Mouse (Mus musculus) heart, embryonic 14.5 days (tissue): ENCODE results near the gene Tango2. TPM values are rescaled to one million over a fixed set of nuclear protein-coding genes. Genes with fewer than 3 reads are reported as not detected.

ENCODE experiments used
- ATAC-seq: fragments of 200-750 bp; cut with Nextera tagmentation; 2 replicates; pipeline ENCODE4 v1.8.0; 2017; ENCODE audit warnings: low read depth, moderate TSS enrichment; ENCODE audit not compliant: insufficient number of reproducible peaks, insufficient read depth, low FRiP score
- H3K27ac ChIP-seq, 2 experiments: fragments of 200-500 bp in 1 of 2; fragments of 300-500 bp in 1 of 2; sonication (generic) in 1 of 2; replicated peaks in 1 of 2; 2 replicates each; pipeline ENCODE4 v1.5.1; 2012 to 2014; ENCODE audit warnings: low read depth in 2 of 2, low read length in 2 of 2, control low read depth in 1 of 2, mild to moderate bottlenecking in 1 of 2, mixed read lengths in 1 of 2; ENCODE audit not compliant: control insufficient read depth in 1 of 2, insufficient read depth in 1 of 2
- H3K27me3 ChIP-seq: fragments of 300-500 bp; sonication (generic); 2 replicates; pipeline ENCODE4 v1.6.1; 2014; ENCODE audit warnings: mild to moderate bottlenecking, low read length, control low read depth; ENCODE audit not compliant: control insufficient read depth, insufficient read depth
- H3K36me3 ChIP-seq: fragments of 300-500 bp; sonication (generic); 2 replicates; pipeline ENCODE4 v1.6.1; 2014; ENCODE audit warnings: mild to moderate bottlenecking, control low read depth, low read length, mixed read lengths; ENCODE audit not compliant: control insufficient read depth, insufficient read depth
- H3K4me1 ChIP-seq, 2 experiments: fragments of 200-500 bp in 1 of 2; fragments of 300-500 bp in 1 of 2; sonication (generic) in 1 of 2; 2 replicates each; pipeline ENCODE4 v1.6.1; 2012 to 2014; ENCODE audit warnings: low read length in 2 of 2, control low read depth in 1 of 2, mixed read lengths in 1 of 2; ENCODE audit not compliant: control insufficient read depth in 2 of 2, insufficient read depth in 2 of 2
- H3K4me2 ChIP-seq: fragments of 300-500 bp; sonication (generic); 2 replicates; pipeline ENCODE4 v1.6.1; 2014; ENCODE audit warnings: mild to moderate bottlenecking, low read length
- H3K4me3 ChIP-seq, 2 experiments: fragments of 200-500 bp in 1 of 2; fragments of 300-500 bp in 1 of 2; sonication (generic) in 1 of 2; 2 replicates each; pipeline ENCODE4 v1.5.1; 2012 to 2014; ENCODE audit warnings: low read length in 2 of 2, mild to moderate bottlenecking in 2 of 2, control low read depth in 1 of 2, low read depth in 1 of 2, moderate library complexity in 1 of 2; ENCODE audit not compliant: control insufficient read depth in 1 of 2, insufficient read depth in 1 of 2
- H3K9ac ChIP-seq: fragments of 300-500 bp; sonication (generic); 2 replicates; pipeline ENCODE4 v1.6.1; 2014; ENCODE audit warnings: mild to moderate bottlenecking, low read length
- H3K9me3 ChIP-seq: fragments of 300-500 bp; sonication (generic); 2 replicates; pipeline ENCODE4 v1.6.1; 2016; ENCODE audit warnings: low read length, control low read depth; ENCODE audit not compliant: control insufficient read depth
- WGBS: fragments of 180-500 bp; shearing (Covaris S2); extraction: QIAGEN DNeasy Blood & Tissue Kit; methylation state at CpG from one replicate; pipeline ENCODE4 v1.1.7; 2014; 5-methylcytosine and 5-hydroxymethylcytosine counted together
- microRNA counts: library from miRNA; unstranded; fragments of <30 nt; microRNA quantifications from one replicate; lab custom pipeline; 2016
- microRNA-seq: library from miRNA; unstranded; fragments of <30 nt; microRNA quantifications from one replicate; pipeline ENCODE4, GENCODE M21; 2016
- polyA plus RNA-seq: library from polyadenylated mRNA; unstranded; fragments of >200 nt; fragmentation: Nextera tagmentation; extraction: Ambion mirVana; gene quantifications from 2 replicates; pipeline ENCODE4 v1.2.1, GENCODE M21; 2014

The Tango2 gene
- polyA plus RNA-seq, 1 experiment from 2014 or later: 67.9 TPM

- Histone ChIP-seq H3K9me3 (no peaks in the 10 kb centered on the region), H3K27me3 (no peaks in the 10 kb centered on the region), H3K4me1 (peaks cover 10 to 33% of the 10 kb centered on the region in 2 experiments), H3K36me3 (peaks cover 74% of the 10 kb centered on the region), H3K9ac (peak overlapping the region; percentile 49), H3K4me3 (no peak overlapping the region), H3K4me2 (peak overlapping the region; percentile 96), H3K27ac (no peak overlapping the region)
- ATAC-seq: no peak
- 59% methylated on average over 10 of the region's 10 CpGs for WGBS
Observed at GRCm38 (mm10) chr16:18250828-18251790, 96.8 kb downstream of the Tango2 start.

MicroRNA genes within 50 kb of the gene (microRNA counts, 519-probe panel; counts per million panel counts)
- microRNA mmu-miR-1306 (lab: Ali Mortazavi, UCI) (322 counts per million, percentile 70 among the panel's probes with 10 or more counts), microRNA mmu-miR-185 (lab: Ali Mortazavi, UCI) (3,631 counts per million, percentile 73 among the panel's probes with 10 or more counts)

Small RNA genes within 50 kb of the gene (microRNA-seq; reads per million reads assigned to microRNA genes)
- gene Gm24572: not detected
- not detected for gene Gm26219
- 233 reads per million, percentile 61 among the genes with 10 or more reads in this experiment for gene Mir1306
- gene Mir185: 447 reads per million, percentile 71 among the genes with 10 or more reads in this experiment

Other genes with a start within 250 kb of the Tango2 start
- gene Rtn4r, start 220.5 kb downstream of the Tango2 start, polyA plus RNA-seq: 0.43 and 1.00 TPM in 2 replicates
- gene Ccdc188, start 130.2 kb downstream of the Tango2 start, polyA plus RNA-seq: 0.30 TPM in 1 of 2 replicates, not detected in the other
- 16.4 and 22.5 TPM in 2 replicates for gene Zdhhc8, start 113.0 kb downstream of the Tango2 start, polyA plus RNA-seq
- 39.8 and 48.4 TPM in 2 replicates for gene Trmt2a, start 99.4 kb downstream of the Tango2 start, polyA plus RNA-seq
- gene Ranbp1, start 99.4 kb downstream of the Tango2 start, polyA plus RNA-seq: 354 and 357 TPM in 2 replicates
- gene Gm49776, start 89.8 kb downstream of the Tango2 start, polyA plus RNA-seq: 0.88 and 3.6 TPM in 2 replicates
- gene Dgcr8, start 58.9 kb downstream of the Tango2 start, polyA plus RNA-seq: 20.9 and 22.0 TPM in 2 replicates
- 31.8 and 32.3 TPM in 2 replicates for gene Arvcf, start 79 bp upstream of the Tango2 start, polyA plus RNA-seq
- gene Txnrd2, start 78.3 kb upstream of the Tango2 start, polyA plus RNA-seq: 34.0 and 34.7 TPM in 2 replicates
- gene Comt, start 78.7 kb upstream of the Tango2 start, polyA plus RNA-seq: 110 and 112 TPM in 2 replicates
- gene Gnb1l, start 150.6 kb upstream of the Tango2 start, polyA plus RNA-seq: 9.3 and 9.7 TPM in 2 replicates
- 1.3 and 1.5 TPM in 2 replicates for gene Rtl10, start 150.8 kb upstream of the Tango2 start, polyA plus RNA-seq
- 0.20 and 0.80 TPM in 2 replicates for gene Tbx1, start 242.6 kb upstream of the Tango2 start, polyA plus RNA-seq